Mouse (Mus musculus): ENCODE results near the gene Sept8.

- no peak for TF ChIP-seq CTCF (IDR thresholded peaks at IDR 0.05; ENCODE audit: control insufficient read depth, insufficient read depth, low read length)
- TF ChIP-seq POLR2A (IDR thresholded peaks at IDR 0.05; ENCODE audit: borderline replicate concordance, control insufficient read depth, low read depth, low read length), result no peak
Measured at GRCm38 (mm10) chr11:53504376-53504775, 14.7 kb upstream of the Sept8 start.

Data from bone marrow, adult 2 months (tissue).